Mouse (Mus musculus) megakaryocyte progenitor cell, adult 5-6 weeks (primary cell): ENCODE measurements at regions not wholly inside any gene's neighbourhood (a gene's known extent, or its start where the extent isn't known, plus 50 kb on each side); places are given as distances from the start of the nearest gene placed in this dataset.

ENCODE experiments used
- ATAC-seq: replicated peaks from 2 replicates; pipeline ENCODE4 v1.8.0; 2016; ENCODE audit warnings: mild to moderate bottlenecking, moderate TSS enrichment, inconsistent platforms; ENCODE audit not compliant: poor library complexity

DNA sequence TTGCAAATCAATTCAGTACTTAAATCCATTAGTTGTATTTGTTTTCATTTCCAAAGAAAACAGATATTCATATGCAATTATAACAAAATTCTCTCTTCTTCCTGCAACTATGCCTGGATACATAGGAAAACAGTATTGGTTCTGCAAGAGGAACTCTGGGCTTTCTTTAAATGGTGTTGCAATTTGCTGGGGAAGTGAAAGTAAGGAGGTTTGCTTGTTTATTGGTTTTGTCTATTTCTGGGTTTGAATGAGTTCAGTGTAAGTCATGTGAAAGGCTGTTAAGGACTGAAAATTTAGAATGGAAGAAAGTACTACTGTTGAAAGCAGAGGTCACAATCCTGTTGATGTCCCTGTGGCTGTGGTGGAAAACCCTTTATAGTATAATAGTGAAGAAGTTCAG lies 1058.0 kb downstream of the Pla2g4a start:
- ATAC-seq, result peak; percentile 96

DNA sequence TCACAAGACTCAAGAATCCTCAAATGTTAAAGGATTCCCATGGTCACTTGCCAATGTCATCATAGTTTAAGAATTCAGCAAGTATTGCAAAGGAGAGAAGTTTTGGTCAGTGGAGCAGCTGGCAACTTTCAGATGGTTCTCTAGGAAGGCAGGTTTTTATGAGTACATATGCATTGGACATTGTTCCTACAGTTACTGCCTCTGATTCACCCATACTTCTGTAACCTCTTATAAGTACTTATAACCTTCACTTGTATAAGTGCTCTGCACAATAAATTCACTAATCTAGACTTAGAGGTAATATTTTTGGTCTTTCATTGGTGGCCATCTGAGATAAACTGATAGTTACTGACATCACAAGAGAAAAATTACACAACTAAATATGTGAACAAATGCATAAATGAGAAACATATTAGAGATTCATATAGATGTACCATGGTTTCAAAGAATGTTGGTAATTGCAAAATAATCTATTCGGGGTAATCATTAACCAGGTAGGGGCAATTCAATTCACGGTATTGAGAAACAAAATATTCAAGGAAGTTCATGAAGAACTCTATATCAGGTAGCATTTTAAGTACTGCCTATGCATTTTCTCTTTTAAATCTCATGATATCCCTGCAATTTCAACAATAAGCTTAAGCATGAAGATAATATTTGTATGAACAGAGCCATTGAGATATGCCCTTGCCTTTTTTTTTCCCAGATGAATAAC lies 1059.6 kb downstream of the Pla2g4a start:
- no peak for ATAC-seq

- ATAC-seq, result no peak
Observed at GRCm38 (mm10) chr1:148870788-148871187, 1090.3 kb downstream of the Pla2g4a start.

GRCm38 (mm10) chr1:148863582-148863981 lies 1097.5 kb downstream of the Pla2g4a start:
- ATAC-seq, result no peak

DNA sequence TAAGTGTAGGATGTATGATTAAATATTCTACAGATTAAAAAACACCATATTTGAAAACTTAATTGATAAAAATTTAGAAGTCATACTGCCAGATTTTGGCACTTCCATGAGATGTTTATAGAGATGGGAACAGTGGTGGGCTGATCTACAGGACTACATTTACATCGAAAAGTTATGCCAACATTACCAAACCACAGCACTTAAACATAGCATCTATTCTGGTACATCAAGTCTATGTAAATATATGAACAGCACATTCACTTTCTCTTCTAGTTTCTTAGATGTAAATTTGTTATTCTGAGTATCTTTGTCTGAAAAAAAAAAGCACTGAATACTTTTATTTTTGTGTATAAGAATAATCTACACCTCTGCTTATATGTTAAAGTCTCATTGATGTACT lies 1108.1 kb downstream of the Pla2g4a start:
- ATAC-seq, result no peak

- ATAC-seq, result no peak
Observed at GRCm38 (mm10) chr1:148846595-148846994, 1114.5 kb downstream of the Pla2g4a start.

DNA sequence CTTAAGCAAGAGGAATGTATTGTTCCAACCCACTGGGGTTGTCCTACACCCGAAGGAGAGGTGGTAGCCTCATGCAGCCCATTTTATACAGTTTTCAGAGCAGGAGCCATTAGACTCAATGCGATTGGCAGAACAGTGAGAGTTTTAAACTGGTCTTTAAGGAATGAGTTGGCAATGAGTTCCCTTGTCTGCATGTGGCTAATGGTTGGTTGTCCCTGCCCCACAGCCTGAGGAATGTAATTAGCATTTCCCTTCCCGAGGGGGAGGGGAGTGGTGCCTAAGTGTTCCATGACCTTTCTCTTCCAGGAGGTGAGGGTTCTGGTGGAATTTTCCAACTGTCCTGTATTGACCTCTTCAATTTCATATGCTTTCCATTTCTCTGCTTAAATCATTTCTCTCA lies 1137.9 kb downstream of the Pla2g4a start:
- ATAC-seq, result no peak

DNA sequence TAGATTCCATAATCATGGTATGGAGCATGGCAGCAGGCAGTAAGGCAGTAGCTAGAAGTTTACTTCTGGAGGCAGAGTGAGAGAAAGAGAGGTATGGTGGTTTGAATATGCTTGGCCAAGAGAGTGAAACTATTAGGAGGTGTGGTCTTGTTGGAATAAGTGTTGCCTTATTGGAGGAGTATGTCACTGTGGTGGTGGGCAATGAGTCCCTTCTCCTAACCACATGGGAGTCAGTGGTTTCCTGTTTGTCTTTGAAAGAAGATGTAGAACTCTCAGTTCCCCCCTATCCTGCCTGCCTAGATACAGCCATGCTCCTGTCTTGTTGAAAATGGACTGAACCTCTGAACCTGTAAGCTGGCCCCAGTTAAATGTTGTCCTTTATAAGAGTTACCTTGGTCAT lies 1152.4 kb downstream of the Pla2g4a start:
- ATAC-seq, result peak; percentile 99

DNA sequence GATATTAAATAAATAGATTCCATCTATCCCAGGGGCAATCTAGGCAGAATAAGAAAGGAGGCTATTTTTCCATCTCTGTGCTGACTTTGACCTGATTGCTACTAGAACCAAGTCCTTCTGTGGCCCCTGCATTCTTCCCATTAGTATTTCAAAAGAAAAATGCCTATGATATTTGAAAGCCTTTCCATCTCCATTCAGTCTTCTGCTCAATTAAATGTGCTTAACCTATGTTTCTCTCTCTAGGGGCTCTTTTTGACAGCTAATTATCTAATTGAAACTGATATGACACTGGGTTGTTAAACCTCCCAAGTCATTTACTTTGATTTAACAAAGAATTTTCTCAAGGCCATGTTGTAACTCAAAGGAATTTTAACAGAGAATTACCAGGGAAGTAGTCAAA lies 1164.0 kb downstream of the Pla2g4a start:
- ATAC-seq, result no peak

GRCm38 (mm10) chr1:148750806-148751205 lies 1210.3 kb downstream of the Pla2g4a start:
- ATAC-seq, result no peak

DNA sequence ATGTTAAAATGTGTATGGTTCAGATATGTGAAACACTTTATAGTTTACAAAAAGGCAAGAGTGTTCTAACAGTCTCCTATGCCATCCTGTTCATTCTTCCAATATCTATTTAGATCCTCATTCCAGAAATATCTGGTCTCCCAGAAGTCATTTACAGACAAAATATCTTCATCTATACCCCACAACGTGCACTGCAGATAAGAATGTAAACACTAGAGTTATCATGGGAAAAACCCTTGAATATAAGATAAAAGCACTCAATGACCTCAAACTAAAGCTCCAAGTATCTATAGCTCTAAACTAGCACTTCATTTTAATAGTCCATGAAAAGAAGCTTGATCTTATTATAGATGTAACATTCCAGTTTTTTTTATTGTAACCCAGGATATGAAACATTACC lies 1239.0 kb downstream of the Pla2g4a start:
- ATAC-seq, result no peak

DNA sequence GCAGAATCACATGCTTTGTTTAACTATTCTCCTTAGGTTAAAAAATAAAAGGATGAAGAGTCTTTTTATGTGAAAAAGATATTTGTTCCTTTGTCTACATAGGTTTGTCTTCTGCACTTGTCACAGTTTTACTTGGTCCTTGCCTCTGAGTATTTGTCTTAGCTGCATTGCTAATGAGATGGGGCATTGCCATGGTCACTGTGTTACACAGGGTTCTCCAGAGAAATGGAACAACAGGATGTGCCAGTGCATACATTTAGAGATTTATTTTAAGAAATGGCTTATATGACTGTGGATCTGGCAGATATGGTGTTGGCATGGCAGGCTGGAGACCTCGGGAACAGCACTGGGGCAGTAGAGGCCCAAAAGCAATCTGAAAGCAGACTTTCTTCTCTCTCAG lies 1239.7 kb downstream of the Pla2g4a start:
- ATAC-seq, result no peak

GRCm38 (mm10) chr1:148720980-148721379 lies 1240.1 kb downstream of the Pla2g4a start:
- ATAC-seq, result no peak

GRCm38 (mm10) chr1:148708084-148708483 lies 1253.0 kb downstream of the Pla2g4a start:
- ATAC-seq, result no peak

- ATAC-seq, result no peak
Observed at GRCm38 (mm10) chr1:148707657-148708056, 1253.4 kb downstream of the Pla2g4a start.

GRCm38 (mm10) chr1:148706271-148706807 lies 1254.8 kb downstream of the Pla2g4a start:
- no peak for ATAC-seq

DNA sequence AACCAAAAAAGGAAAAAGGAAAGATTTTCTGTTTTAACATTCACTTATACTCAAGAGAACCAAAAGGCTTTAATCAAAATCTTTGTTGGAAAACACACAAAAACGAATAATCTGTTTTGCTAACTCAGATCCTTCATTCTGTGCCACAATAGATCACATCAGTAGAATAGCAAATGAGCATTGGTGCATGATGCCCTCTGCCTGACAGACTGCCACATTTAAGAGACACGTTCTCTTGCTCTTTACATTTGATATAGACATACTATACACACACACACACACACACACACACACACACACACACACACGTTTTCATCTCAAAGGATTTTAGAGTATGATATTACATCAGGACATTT lies 1260.5 kb downstream of the Pla2g4a start:
- no peak for ATAC-seq

- no peak for ATAC-seq
Observed at GRCm38 (mm10) chr1:148699854-148700598, 1261.1 kb downstream of the Pla2g4a start.

DNA sequence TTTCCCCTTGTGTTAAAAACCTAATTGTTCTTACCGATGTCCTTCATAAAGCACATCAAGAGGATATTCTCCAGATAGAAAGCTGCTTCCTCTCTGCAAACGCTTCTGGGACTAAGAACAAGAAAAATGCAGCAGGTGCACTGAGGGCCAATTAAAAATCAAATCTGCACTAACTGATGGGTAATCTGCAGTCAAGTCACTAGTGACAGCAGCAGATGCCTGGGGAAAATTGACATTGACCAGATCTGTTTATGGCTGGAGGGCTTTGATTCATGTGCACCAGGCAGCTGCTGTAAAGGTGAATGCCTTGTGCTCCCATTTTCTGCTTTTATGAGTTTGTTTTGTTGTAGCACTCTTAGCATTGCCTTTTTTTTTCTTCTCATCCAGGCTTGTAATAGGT lies 1271.0 kb downstream of the Pla2g4a start:
- no peak for ATAC-seq

GRCm38 (mm10) chr1:148689618-148690017 lies 1271.5 kb downstream of the Pla2g4a start:
- ATAC-seq, result no peak

GRCm38 (mm10) chr1:148675516-148675915 lies 1285.6 kb downstream of the Pla2g4a start:
- ATAC-seq, result no peak

DNA sequence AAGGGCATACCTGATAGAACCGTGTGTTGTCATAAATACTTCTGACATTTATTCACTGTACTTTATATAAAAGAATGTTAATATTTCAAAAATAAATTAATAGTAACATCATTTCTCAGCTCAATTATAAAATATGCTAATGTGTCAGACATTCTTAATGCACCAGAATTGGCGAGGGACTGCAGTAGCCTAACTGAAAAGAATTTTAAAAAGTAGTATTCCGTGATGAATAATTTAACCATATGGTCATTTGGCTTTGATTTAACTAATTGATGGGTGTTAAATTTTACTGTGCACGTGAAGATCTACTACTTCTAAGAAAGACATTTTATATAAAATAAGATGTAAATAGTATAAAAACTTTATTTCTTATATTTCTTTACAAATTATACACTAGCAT lies 1296.7 kb downstream of the Pla2g4a start:
- ATAC-seq, result no peak
